Mouse (Mus musculus) heart, embryonic 12.5 days (tissue): ENCODE data around the gene Skap2. TPM values are rescaled to one million over a fixed set of nuclear protein-coding genes. Genes with fewer than 3 reads are reported as not detected.

Experiments
- ATAC-seq: fragments of 200-750 bp; cut with Nextera tagmentation; 2 replicates; pipeline ENCODE4 v1.8.0; 2017; ENCODE audit warnings: moderate TSS enrichment, moderate library complexity; ENCODE audit not compliant: insufficient number of reproducible peaks, low FRiP score
- H3K27ac ChIP-seq: fragments of 300-500 bp; sonication (generic); 2 replicates; pipeline ENCODE4 v1.5.1; 2016; ENCODE audit warnings: mild to moderate bottlenecking, moderate library complexity; ENCODE audit not compliant: poor library complexity, severe bottlenecking
- H3K27me3 ChIP-seq: fragments of 300-500 bp; sonication (generic); replicated peaks from 2 replicates; pipeline ENCODE4 v1.6.1; 2016; ENCODE audit warnings: mild to moderate bottlenecking, moderate library complexity
- H3K36me3 ChIP-seq: fragments of 300-500 bp; sonication (generic); 2 replicates; pipeline ENCODE4 v1.6.1; 2016; ENCODE audit warnings: mild to moderate bottlenecking, moderate library complexity
- H3K4me1 ChIP-seq: fragments of 300-500 bp; sonication (generic); replicated peaks from 2 replicates; pipeline ENCODE4 v1.6.1; 2016; ENCODE audit warnings: mild to moderate bottlenecking
- H3K4me2 ChIP-seq: fragments of 300-500 bp; sonication (generic); 2 replicates; pipeline ENCODE4 v1.6.1; 2016; ENCODE audit warnings: mild to moderate bottlenecking, moderate library complexity
- H3K4me3 ChIP-seq: fragments of 300-500 bp; sonication (generic); 2 replicates; pipeline ENCODE4 v1.5.1; 2016; ENCODE audit warnings: mild to moderate bottlenecking
- H3K9ac ChIP-seq: fragments of 300-500 bp; sonication (generic); 2 replicates; pipeline ENCODE4 v1.6.1; 2016; ENCODE audit warnings: mild to moderate bottlenecking, moderate library complexity
- H3K9me3 ChIP-seq: fragments of 300-500 bp; sonication (generic); replicated peaks from 2 replicates; pipeline ENCODE4 v1.6.1; 2016; ENCODE audit warnings: mild to moderate bottlenecking, moderate library complexity
- WGBS: fragments of 180-500 bp; shearing (Covaris S2); methylation state at CpG from one replicate; pipeline ENCODE4 v1.1.7; 2016; 5-methylcytosine and 5-hydroxymethylcytosine counted together
- polyA plus RNA-seq: library from polyadenylated mRNA; unstranded; fragments of >200 nt; fragmentation: Nextera tagmentation; extraction: Ambion mirVana; gene quantifications from 2 replicates; pipeline ENCODE4 v1.2.1, GENCODE M21; 2016

Gene Skap2
- polyA plus RNA-seq, 1 experiment from 2014 or later = 13.9 TPM

DNA sequence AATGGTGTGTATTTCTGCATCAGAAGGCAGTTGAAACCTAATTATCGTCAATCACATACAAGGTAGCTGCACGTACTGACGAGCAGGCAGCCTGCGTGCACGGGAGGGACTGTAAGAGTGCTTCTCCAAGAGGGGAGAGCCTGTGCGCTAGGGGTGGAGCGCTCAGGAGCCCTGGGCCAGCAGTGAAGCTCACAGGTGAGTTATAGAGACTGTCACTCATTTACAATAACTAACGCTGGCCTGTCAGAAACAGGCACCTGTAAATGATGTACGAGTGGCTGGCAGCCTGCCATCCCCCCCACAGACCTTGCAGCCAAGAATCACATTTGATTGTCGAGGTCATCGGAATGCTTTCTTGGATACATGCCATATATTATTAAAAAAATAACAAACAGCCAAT lies 168.2 kb downstream of the Skap2 start:
- Histone ChIP-seq H3K4me2 (peak overlapping the region; percentile 23; the same call in 1 of the 2 replicates), H3K4me3 (no peak overlapping the region), H3K4me1 (peaks cover 20% of the 10 kb centered on the region), H3K27me3 (0 out of 2 replicates have a peak, but pooled peaks cover 2% of the 10 kb centered on the region), H3K36me3 (no peaks in the 10 kb centered on the region), H3K27ac (no peak overlapping the region), H3K9ac (no peak overlapping the region), H3K9me3 (no peaks in the 10 kb centered on the region)
- 56% methylated on average over 11 of the region's 11 CpGs for WGBS
- ATAC-seq = no peak

DNA sequence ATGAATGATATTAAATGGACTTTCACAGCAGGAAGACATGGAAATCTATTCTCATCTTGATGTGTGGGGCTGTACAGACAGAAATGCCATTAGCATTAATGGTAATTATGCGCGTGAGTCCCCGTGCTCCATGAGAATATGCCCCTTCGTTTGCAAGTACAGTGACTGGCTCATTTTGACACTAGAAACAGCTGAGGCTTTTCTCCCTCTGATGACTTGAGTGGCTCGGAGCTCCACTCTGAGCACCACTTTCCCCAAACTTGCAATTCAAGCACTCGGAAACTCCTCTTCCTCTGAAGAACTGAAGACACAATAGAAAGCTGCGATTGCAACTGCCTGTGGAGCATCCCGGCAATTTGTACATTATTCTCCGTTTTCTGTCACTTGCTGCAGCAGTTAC lies 169.3 kb downstream of the Skap2 start:
- 85% methylated on average over 9 of the region's 9 CpGs for WGBS
- Histone ChIP-seq H3K4me3 (no peak overlapping the region), H3K4me1 (peaks cover 16% of the 10 kb centered on the region), H3K9me3 (no peaks in the 10 kb centered on the region), H3K4me2 (no peak overlapping the region), H3K27ac (no peak overlapping the region), H3K27me3 (0 out of 2 replicates have a peak, but pooled peaks cover 2% of the 10 kb centered on the region), H3K36me3 (no peaks in the 10 kb centered on the region), H3K9ac (no peak overlapping the region)
- ATAC-seq = no peak

DNA sequence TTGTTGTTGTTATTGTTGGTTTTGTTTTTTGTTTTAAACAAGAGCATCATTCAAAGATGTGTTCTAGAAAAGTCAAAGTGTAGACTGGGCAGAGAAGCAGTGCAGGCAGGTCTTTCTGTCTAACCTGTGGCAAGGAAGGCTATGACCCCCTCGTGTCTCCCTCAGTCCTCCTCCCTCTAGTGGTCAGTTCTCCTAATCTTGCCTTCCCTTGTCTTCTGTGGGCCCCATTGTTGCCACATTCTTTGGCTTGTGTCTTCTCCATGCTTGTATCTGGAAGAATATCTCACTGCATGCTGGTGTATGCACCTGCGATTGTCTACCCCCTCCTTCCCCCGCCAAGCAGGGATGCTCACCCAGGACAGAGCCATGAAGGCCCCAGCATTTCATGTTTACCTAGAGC lies 174.2 kb downstream of the Skap2 start:
- no peak overlapping the region for H3K4me3 ChIP-seq
- H3K27ac ChIP-seq = no peak overlapping the region
- peaks cover 6% of the 10 kb centered on the region; the same call in 1 of the 2 replicates for H3K4me1 ChIP-seq
- 68% methylated on average over 3 of the region's 3 CpGs for WGBS
- 0 out of 2 replicates have a peak, but pooled peaks cover 2% of the 10 kb centered on the region for H3K27me3 ChIP-seq
- no peak overlapping the region for H3K9ac ChIP-seq
- H3K36me3 ChIP-seq = no peaks in the 10 kb centered on the region
- ATAC-seq = no peak
- no peaks in the 10 kb centered on the region for H3K9me3 ChIP-seq
- H3K4me2 ChIP-seq = no peak overlapping the region

DNA sequence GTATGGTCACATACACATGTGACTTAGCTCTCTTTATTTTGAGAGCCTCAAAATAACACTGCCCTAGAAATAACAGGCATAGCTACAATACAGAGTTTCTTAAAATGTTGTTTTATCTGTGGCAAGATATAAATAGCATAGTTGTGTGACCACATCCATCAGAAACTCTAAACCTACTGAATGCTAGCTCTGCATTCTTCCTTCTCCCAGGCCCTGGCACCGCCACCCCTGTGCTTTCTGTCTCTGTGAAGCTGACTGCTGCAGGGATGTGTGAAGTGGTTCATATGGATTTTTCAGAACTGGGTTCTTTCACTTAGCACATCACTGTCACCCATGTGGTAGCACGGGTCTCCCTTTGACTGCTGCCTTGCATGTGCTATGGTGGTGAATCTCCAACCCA lies 179.0 kb downstream of the Skap2 start:
- H3K4me3 ChIP-seq = no peak overlapping the region
- no peaks in the 10 kb centered on the region for H3K27me3 ChIP-seq
- H3K4me1 ChIP-seq = peaks cover 12% of the 10 kb centered on the region
- no peak overlapping the region for H3K9ac ChIP-seq
- H3K9me3 ChIP-seq = no peaks in the 10 kb centered on the region
- 22% methylated on average over 2 of the region's 2 CpGs for WGBS
- H3K27ac ChIP-seq = peak overlapping the region; percentile 73
- ATAC-seq = peak; percentile 39; the same call in 1 of the 2 replicates
- peak overlapping the region; percentile 23; the same call in 1 of the 2 replicates for H3K4me2 ChIP-seq
- H3K36me3 ChIP-seq = no peaks in the 10 kb centered on the region

DNA sequence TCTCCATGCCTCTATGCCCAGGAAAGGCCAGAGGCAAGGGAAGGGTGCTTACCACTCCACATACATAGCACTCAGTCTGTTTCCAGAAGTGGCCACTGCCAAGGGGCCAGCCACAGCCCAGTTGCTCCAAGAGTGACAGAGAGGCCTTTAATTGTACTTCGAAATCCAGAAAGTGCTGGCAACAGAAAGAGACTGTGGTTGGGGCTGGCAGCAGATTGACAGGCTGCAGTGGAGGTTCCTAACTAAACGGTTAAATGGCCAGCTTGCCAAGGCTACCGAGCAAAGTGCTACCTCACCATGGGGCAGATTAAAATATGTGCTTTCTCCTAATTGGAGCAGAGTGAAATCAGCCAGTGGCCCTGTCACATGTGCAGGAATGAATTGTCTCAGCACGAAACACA lies 186.7 kb downstream of the Skap2 start:
- Histone ChIP-seq H3K36me3 (no peaks in the 10 kb centered on the region), H3K4me3 (no peak overlapping the region), H3K9me3 (no peaks in the 10 kb centered on the region), H3K9ac (no peak overlapping the region), H3K27ac (no peak overlapping the region), H3K4me1 (no peaks in the 10 kb centered on the region), H3K27me3 (0 out of 2 replicates have a peak, but pooled peaks cover 6% of the 10 kb centered on the region), H3K4me2 (no peak overlapping the region)
- WGBS = 79% methylated on average over 4 of the region's 4 CpGs
- no peak for ATAC-seq

DNA sequence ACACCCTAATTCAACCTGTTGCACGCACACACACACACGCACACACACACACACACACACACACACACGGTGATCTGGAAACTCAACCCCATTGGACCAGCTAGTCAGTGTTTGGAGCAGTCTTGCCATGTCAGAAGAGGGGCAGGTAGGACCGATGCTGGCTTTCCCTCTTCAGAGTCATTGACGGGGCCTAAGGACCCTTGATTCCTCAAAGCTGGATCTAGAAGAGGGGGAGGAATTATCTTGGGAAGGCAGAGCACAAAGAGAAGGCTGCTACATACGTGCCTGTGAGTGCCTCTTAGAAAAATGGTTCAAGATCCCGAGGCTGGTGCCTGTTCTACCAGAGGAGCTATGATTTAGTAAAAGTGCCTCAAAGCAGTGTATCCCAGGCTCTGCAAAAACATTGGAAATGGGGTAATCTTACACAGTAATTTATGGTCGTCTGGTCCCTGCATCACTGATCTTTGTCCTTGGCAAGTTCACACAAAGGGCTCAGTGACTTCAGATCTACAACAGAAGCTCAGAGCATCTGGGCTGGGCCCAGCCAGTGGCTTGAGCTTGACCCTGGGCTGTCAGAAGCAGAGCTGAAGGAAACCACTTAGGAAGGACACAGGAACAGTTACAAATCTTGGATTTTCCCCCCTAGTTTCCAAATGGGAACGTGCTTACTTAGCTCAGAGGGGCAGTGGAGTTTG lies 188.1 kb downstream of the Skap2 start:
- Histone ChIP-seq H3K27me3 (0 out of 2 replicates have a peak, but pooled peaks cover 6% of the 10 kb centered on the region), H3K4me2 (no peak overlapping the region), H3K36me3 (no peaks in the 10 kb centered on the region), H3K9me3 (no peaks in the 10 kb centered on the region), H3K27ac (no peak overlapping the region), H3K9ac (no peak overlapping the region), H3K4me1 (no peaks in the 10 kb centered on the region), H3K4me3 (no peak overlapping the region)
- 75% methylated on average over 9 of the region's 9 CpGs for WGBS
- ATAC-seq = no peak

DNA sequence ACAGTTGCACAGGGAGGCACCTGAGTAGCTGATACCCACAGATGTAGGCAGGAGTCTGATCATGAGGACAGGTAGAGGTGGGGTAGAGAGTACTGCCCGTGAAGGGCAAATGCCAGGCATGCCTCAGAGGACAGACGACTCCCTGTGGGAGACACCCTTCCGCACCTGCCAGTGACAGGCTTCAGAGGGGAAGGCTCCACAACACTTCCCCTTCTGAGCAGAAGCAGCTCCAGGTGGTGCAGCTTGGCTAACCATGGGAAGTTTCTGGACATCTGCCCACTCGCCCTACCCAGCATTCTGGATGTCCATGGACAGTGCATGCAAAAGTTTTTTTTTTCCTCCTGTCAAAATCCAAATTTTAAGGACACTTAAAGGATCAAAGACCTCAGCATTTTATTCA lies 190.3 kb downstream of the Skap2 start:
- H3K4me1 ChIP-seq = no peaks in the 10 kb centered on the region
- peaks cover 3% of the 10 kb centered on the region; the same call in 1 of the 2 replicates for H3K9me3 ChIP-seq
- 54% methylated on average over 4 of the region's 4 CpGs for WGBS
- H3K36me3 ChIP-seq = no peaks in the 10 kb centered on the region
- no peak overlapping the region for H3K9ac ChIP-seq
- H3K4me3 ChIP-seq = no peak overlapping the region
- ATAC-seq = no peak
- H3K27me3 ChIP-seq = 0 out of 2 replicates have a peak, but pooled peaks cover 6% of the 10 kb centered on the region
- H3K4me2 ChIP-seq = no peak overlapping the region
- no peak overlapping the region for H3K27ac ChIP-seq

DNA sequence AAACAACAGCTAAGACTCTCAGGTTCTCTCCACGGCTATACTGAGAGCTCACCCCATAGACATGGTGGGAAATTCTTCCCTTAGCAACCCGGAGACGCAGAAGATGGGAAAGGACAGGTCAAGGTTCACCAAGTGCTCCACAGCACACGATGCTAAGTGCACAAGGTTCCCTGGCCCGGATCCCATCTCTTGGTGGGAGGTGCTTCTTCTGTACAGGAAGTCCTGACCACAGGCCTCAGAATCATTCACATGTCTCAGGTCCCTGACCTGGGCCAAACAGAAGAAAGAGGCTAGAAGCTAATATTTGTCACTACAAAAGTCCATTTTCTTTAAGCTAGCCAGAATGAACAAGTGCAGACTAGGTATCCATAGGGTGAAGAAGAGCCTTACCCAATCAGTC lies 191.5 kb downstream of the Skap2 start:
- WGBS = 66% methylated on average over 5 of the region's 5 CpGs

DNA sequence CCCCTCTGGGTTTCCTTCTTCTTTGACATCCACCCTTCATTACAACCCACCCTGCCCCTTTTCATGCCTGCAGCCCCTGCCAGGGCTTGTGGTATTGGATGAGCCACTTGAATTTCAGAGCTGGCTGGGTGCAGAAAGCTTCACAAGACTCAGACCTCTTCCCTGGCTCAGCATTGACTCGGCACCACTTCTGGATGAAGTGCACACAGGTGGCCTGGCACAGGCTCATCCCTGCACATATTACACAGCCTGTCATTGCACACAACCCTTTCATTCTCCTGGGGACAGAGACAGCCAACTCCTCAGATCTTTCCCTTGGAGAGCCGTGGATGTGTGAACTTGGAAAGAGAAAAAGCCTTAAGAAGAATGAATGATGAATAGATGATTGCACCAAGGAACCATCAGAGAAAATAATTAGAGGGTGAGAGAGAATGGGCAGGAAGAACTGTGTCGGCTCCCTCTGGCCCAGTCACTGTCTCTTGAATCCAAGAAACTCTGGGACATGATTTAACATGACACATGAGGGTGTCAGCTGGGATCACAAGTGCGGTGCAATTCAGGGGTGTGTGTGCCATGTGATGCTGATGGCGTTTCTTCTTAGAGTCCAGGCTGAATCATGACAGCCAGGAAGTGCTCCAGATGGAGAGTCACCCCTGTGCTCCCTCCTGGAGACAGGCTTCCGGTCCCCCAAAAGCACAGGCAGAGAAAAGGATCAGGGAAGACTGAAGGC lies 195.3 kb downstream of the Skap2 start:
- ATAC-seq = no peak
- no peak overlapping the region for H3K4me3 ChIP-seq
- no peak overlapping the region for H3K27ac ChIP-seq
- H3K4me1 ChIP-seq = no peaks in the 10 kb centered on the region
- H3K4me2 ChIP-seq = no peak overlapping the region
- no peaks in the 10 kb centered on the region for H3K36me3 ChIP-seq
- 74% methylated on average over 6 of the region's 6 CpGs for WGBS
- 0 out of 2 replicates have a peak, but pooled peaks cover 5% of the 10 kb centered on the region for H3K27me3 ChIP-seq
- peaks cover 3% of the 10 kb centered on the region; the same call in 1 of the 2 replicates for H3K9me3 ChIP-seq
- H3K9ac ChIP-seq = no peak overlapping the region

More for the DNA sequence above, 191.5 kb downstream of the Skap2 start:
- Histone ChIP-seq H3K9me3 (peaks cover 3% of the 10 kb centered on the region; the same call in 1 of the 2 replicates), H3K27ac (no peak overlapping the region), H3K4me2 (no peak overlapping the region), H3K4me3 (no peak overlapping the region), H3K27me3 (0 out of 2 replicates have a peak, but pooled peaks cover 6% of the 10 kb centered on the region), H3K36me3 (no peaks in the 10 kb centered on the region), H3K4me1 (no peaks in the 10 kb centered on the region), H3K9ac (no peak overlapping the region)
- no peak for ATAC-seq

DNA sequence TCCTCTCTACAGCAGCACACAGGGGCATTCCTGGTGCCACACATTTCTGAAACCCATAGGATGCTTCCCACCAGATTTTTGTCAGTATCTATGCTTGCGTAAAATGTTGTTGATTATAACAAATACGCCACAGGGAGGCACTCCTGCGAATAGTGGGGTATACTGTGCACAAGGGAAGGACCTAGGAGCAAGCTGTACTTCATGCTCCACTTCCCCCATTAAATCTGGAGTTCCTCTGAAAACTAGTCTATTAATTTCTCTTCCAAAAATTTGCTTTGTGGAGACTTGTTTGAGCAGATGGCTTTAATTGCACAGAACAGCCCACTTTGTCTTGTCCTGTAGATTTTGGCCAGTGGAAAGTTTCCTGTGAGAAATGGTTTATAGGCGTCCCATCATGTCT lies 201.4 kb downstream of the Skap2 start:
- no peaks in the 10 kb centered on the region for H3K4me1 ChIP-seq
- H3K27ac ChIP-seq = no peak overlapping the region
- H3K4me2 ChIP-seq = no peak overlapping the region
- H3K9ac ChIP-seq = no peak overlapping the region
- no peak overlapping the region for H3K4me3 ChIP-seq
- WGBS = 84% methylated on average over 4 of the region's 4 CpGs
- no peaks in the 10 kb centered on the region; the same call in 1 of the 2 replicates for H3K9me3 ChIP-seq
- ATAC-seq = no peak
- no peaks in the 10 kb centered on the region for H3K27me3 ChIP-seq
- no peaks in the 10 kb centered on the region for H3K36me3 ChIP-seq

DNA sequence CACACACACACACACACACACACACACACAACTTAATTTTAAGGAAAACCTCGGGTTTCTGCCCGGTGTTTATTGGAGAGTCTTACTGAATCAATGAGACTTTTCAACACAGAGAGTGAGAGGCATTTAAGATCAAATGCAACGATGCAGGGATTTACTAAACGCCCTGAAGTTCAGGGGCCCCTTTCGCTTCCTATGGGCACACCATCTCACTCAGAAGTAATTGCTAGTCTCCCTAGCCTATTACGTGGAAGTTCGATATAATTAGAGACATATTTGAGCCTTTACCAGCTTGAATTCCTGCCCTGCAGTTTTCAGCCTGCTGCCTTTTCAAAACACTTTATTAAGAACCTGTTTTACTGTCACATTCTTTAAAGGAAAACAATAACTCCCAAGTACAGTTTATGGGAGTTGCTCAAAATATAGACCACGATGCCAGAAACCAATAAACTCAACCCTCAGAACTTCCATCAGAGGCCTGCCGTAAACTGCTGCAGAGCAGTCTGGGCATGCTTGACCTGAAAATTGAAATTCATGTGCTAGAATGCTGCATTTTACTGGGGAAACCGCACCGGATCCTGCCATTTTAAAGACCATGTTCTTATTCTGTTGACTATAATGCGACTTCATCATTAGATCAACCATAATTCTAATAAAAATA lies 203.1 kb downstream of the Skap2 start:
- Histone ChIP-seq H3K27me3 (no peaks in the 10 kb centered on the region), H3K36me3 (no peaks in the 10 kb centered on the region), H3K27ac (no peak overlapping the region), H3K9ac (no peak overlapping the region), H3K4me3 (no peak overlapping the region), H3K4me1 (no peaks in the 10 kb centered on the region), H3K9me3 (no peaks in the 10 kb centered on the region; the same call in 1 of the 2 replicates), H3K4me2 (no peak overlapping the region)
- WGBS = 84% methylated on average over 12 of the region's 12 CpGs
- no peak for ATAC-seq
